Mouse (Mus musculus) heart, adult 10 weeks (tissue): Measurements from ENCODE around the gene Fam169a. TPM values are rescaled to one million over a fixed set of nuclear protein-coding genes. Genes with fewer than 3 reads are reported as not detected.

Experiments used
- polyA plus RNA-seq: library from polyadenylated mRNA; stranded (reverse); fragments of 350-450 nt; fragmentation: Illumina TruSeq; extraction: RNeasy Lipid Tissue Mini Kit (QIAGEN cat#74804); gene quantifications from one replicate; pipeline ENCODE4 v1.2.3, GENCODE M21; 2014; ENCODE audit warnings: low read depth, low replicate concordance

Fam169a gene
- polyA plus RNA-seq = 0.50 TPM

GRCm38 (mm10) chr13:97066649-97067550 is at the start of gene Fam169a:
TSS of gene Fam169a (plus strand) at chr13:97067286.

GRCm38 (mm10) chr13:97034262-97034661 is 32.8 kb upstream of the Fam169a start, which contains the start of gene 1700029F12Rik:
TSS of gene 1700029F12Rik (minus strand) at chr13:97034362.

GRCm38 (mm10) chr13:97099187-97099852 is 32.2 kb downstream of the Fam169a start, which contains the start of gene Gm6169:
TSS of gene Gm6169 (minus strand) at chr13:97099237.

GRCm38 (mm10) chr13:97137466-97138400 is 70.6 kb downstream of the Fam169a start, which contains the start of the genes Gfm2 and Nsa2:
TSS of gene Gfm2 (plus strand) at chr13:97137937.
TSS of gene Nsa2 (minus strand) at chr13:97137937.

Other genes with a start within 250 kb of the Fam169a start
- 0.13 TPM for gene Gcnt4, start 142.6 kb upstream of the Fam169a start, polyA plus RNA-seq
- gene 1700029F12Rik, start 32.9 kb upstream of the Fam169a start, polyA plus RNA-seq = not detected
- 1.2 TPM for gene Gm6169, start 32.0 kb downstream of the Fam169a start, polyA plus RNA-seq
- gene Gfm2, start 70.7 kb downstream of the Fam169a start, polyA plus RNA-seq = 50.3 TPM
- 68.3 TPM for gene Nsa2, start 70.7 kb downstream of the Fam169a start, polyA plus RNA-seq
- 27.5 TPM for gene Hexb, start 131.1 kb downstream of the Fam169a start, polyA plus RNA-seq
- 7.2 TPM for gene Enc1, start 173.8 kb downstream of the Fam169a start, polyA plus RNA-seq